Mouse (Mus musculus): ENCODE data around the gene Casp8ap2. TPM values are rescaled to one million over a fixed set of nuclear protein-coding genes. Genes with fewer than 3 reads are reported as not detected.

The Casp8ap2 gene
- polyA plus RNA-seq, 1 experiment from 2014 or later: 44.1 TPM

- no peak for ATAC-seq (ENCODE audit: low FRiP score, low read depth)
- peaks cover 82% of the 10 kb centered on the region for H3K36me3 ChIP-seq
These were observed 58.8 kb downstream of the Casp8ap2 start for GRCm38 (mm10) chr4:32674025-32674424.

GRCm38 (mm10) chr4:32677471-32677870, 62.2 kb downstream of the Casp8ap2 start:
- ATAC-seq (ENCODE audit: low FRiP score, low read depth): no peak
- no peaks in the 10 kb centered on the region for H3K4me1 ChIP-seq (replicated peaks)
- H3K27ac ChIP-seq (replicated peaks): no peak overlapping the region
- H3K9me3 ChIP-seq: no peaks in the 10 kb centered on the region
- no peak overlapping the region for H3K4me2 ChIP-seq
- peaks cover 69% of the 10 kb centered on the region for H3K36me3 ChIP-seq
- WGBS: 97% methylated on average over 3 of the region's 3 CpGs
- no peaks in the 10 kb centered on the region for H3K27me3 ChIP-seq
- H3K9ac ChIP-seq: no peak overlapping the region
- no peak overlapping the region for H3K4me3 ChIP-seq

More at GRCm38 (mm10) chr4:32674025-32674424, 58.8 kb downstream of the Casp8ap2 start:
- 93% methylated on average over 2 of the region's 2 CpGs for WGBS
- Histone ChIP-seq H3K27me3 (no peaks in the 10 kb centered on the region), H3K9ac (no peak overlapping the region), H3K9me3 (no peaks in the 10 kb centered on the region), H3K4me3 (no peak overlapping the region), H3K4me1 (replicated peaks) (no peaks in the 10 kb centered on the region), H3K4me2 (no peak overlapping the region), H3K27ac (replicated peaks) (no peak overlapping the region)

GRCm38 (mm10) chr4:32680843-32681242, 65.6 kb downstream of the Casp8ap2 start:
- WGBS: 79% methylated on average over 3 of the region's 3 CpGs
- no peak for ATAC-seq (ENCODE audit: low FRiP score, low read depth)

GRCm38 (mm10) chr4:32682471-32682870, 67.2 kb downstream of the Casp8ap2 start:
- Histone ChIP-seq H3K4me1 (replicated peaks) (no peaks in the 10 kb centered on the region), H3K27me3 (no peaks in the 10 kb centered on the region), H3K27ac (replicated peaks) (no peak overlapping the region), H3K9me3 (no peaks in the 10 kb centered on the region), H3K4me2 (no peak overlapping the region), H3K36me3 (peaks cover 68% of the 10 kb centered on the region), H3K9ac (no peak overlapping the region), H3K4me3 (no peak overlapping the region)
- WGBS: 74% methylated on average over 4 of the region's 4 CpGs
- no peak for ATAC-seq (ENCODE audit: low FRiP score, low read depth)

More at GRCm38 (mm10) chr4:32680843-32681242, 65.6 kb downstream of the Casp8ap2 start:
- no peaks in the 10 kb centered on the region for H3K9me3 ChIP-seq
- no peaks in the 10 kb centered on the region for H3K4me1 ChIP-seq (replicated peaks)
- no peak overlapping the region for H3K4me3 ChIP-seq
- peaks cover 73% of the 10 kb centered on the region for H3K36me3 ChIP-seq
- H3K27me3 ChIP-seq: no peaks in the 10 kb centered on the region
- H3K27ac ChIP-seq (replicated peaks): no peak overlapping the region
- no peak overlapping the region for H3K4me2 ChIP-seq
- H3K9ac ChIP-seq: no peak overlapping the region

GRCm38 (mm10) chr4:32683061-32683582, 67.9 kb downstream of the Casp8ap2 start:
- Histone ChIP-seq H3K27me3 (no peaks in the 10 kb centered on the region), H3K4me1 (replicated peaks) (no peaks in the 10 kb centered on the region), H3K9ac (no peak overlapping the region), H3K36me3 (peaks cover 67% of the 10 kb centered on the region), H3K4me3 (no peak overlapping the region), H3K9me3 (no peaks in the 10 kb centered on the region), H3K4me2 (no peak overlapping the region), H3K27ac (replicated peaks) (no peak overlapping the region)
- 91% methylated on average over 6 of the region's 6 CpGs for WGBS
- ATAC-seq (ENCODE audit: low FRiP score, low read depth): no peak

Other genes starting within 250 kb of the Casp8ap2 start
- gene Gja10, start 12.7 kb upstream of the Casp8ap2 start, polyA plus RNA-seq (2015; fragmentation: Nextera tagmentation; extraction: Ambion mirVana): 0.21 TPM in 1 of 2 replicates, not detected in the other
- gene Mdn1, start 41.7 kb downstream of the Casp8ap2 start, polyA plus RNA-seq (2015; fragmentation: Nextera tagmentation; extraction: Ambion mirVana): 15.6 and 17.4 TPM in 2 replicates
- 108 and 122 TPM in 2 replicates for gene Lyrm2, start 184.8 kb downstream of the Casp8ap2 start, polyA plus RNA-seq (2015; fragmentation: Nextera tagmentation; extraction: Ambion mirVana)

All from hindbrain, embryonic 15.5 days (tissue).